Mouse (Mus musculus) cerebellum, adult 9-11 months (tissue): ENCODE data around the gene Polh.

ENCODE experiments used
- DNase-seq: peaks from one replicate; pipeline ENCODE4 v3.0.0; 2022

The Polh gene

DNA sequence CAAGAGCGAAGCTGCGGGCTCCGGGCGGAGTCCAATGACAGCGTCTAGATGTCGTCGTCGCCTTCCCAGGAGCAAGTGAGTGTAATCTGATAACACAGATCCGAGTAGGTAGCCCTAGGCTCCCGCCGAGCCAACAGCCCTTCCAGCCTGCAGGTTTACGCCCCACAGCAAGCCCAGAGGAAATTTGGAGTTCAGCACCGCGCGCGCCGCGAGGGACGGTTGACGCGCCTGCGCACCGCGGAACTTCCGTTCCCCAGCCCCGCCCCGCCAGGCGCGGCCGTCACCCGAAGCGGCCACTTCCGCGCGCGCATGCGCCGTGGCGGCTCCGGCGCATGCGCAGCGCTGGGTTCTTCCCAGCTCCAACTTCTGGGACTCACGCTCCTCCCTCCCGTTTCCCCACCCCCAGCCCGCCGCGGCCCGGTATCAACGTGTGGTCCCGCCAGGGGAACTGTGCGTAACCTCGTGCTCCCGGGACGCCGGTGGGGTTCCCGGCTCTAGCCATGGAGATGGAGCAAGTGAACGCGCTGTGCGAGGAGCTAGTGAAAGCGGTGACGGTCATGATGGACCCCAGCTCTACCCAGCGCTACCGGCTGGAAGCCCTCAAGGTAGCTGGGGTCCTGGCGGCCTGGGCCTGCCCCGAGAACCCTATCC is at the start of gene Polh, which contains the start of gene Xpo5:
Gene Polh (minus strand): TSS at position 225 of the 651 bp plus-strand sequence.
Gene Xpo5 (plus strand): TSS at position 362 of the 651 bp plus-strand sequence.
- DNase-seq = peak; percentile 94

DNA sequence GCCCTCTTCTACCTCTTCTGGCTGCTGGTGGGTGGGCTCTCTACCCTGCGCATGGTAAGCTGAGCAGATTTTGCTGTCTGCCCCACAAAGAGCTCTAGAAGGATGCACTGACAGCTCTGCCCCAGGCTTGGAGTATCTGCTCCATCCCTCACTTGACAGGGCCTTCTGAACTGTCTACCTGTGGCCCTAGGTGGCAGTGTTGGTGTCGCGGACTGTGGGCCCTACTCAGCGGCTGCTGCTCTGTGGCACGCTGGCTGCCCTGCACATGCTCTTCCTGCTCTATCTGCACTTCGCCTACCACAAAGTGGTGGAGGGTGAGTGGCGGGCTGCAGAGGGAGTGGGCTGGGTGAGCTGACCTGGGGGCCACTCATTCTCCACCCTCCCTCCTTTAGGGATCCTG is 48.7 kb upstream of the Polh start:
- DNase-seq = no peak

- no peak for DNase-seq
Observed at GRCm38 (mm10) chr17:46248189-46248522, 45.7 kb upstream of the Polh start.

- peak; percentile 96 for DNase-seq
Observed at GRCm38 (mm10) chr17:46247512-46248188, 45.2 kb upstream of the Polh start, which contains the start of the genes Polr1c and Yipf3. Gene Polr1c (minus strand): TSS chr17:46248054. Gene Yipf3 (plus strand): TSS chr17:46248080.

DNA sequence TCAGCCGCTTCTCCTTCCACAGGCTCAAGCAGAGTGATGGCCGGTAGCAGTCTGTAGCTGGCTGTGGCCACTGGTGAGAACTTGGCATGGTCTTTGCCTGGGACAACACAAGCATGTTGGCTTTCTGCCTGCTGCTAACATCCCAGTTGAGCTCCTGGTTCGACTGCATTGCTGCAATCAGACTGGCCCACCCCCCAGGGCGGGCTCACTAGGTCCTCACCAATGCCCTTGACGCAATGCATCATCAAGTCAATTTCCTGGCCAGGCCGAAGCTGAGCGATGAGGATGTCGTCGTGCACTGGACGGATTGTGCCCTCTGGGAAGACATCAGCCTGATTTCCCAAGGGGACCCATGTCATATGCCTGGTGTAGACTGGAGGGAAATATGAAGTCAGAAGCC is 42.1 kb upstream of the Polh start:
- peak; percentile 41 for DNase-seq

DNA sequence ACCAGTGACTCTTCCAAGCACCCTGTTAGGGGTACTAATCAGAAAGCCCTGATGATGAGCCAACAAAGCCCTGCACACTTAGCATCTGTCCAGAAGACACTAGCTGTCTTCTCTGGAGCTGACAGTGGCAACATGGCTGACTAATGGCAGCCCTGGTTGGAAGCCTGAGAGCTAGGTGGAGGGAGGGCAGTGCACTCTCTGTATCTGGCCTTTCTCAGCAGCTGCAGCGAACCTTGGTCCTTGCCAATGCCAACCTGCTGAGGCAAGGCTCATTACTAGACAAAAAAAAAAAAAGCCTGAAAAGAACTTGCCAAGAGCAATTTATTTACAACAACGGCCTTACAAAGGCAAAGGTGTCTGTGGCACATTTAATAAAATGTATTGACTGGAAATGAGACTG is 41.2 kb upstream of the Polh start:
- no peak for DNase-seq

- no peak for DNase-seq
Observed at GRCm38 (mm10) chr17:46242993-46243392, 40.5 kb upstream of the Polh start.

GRCm38 (mm10) chr17:46242274-46242673 is 39.8 kb upstream of the Polh start:
- DNase-seq = no peak

GRCm38 (mm10) chr17:46241471-46241870 is 39.0 kb upstream of the Polh start:
- no peak for DNase-seq

- DNase-seq = no peak
Observed at GRCm38 (mm10) chr17:46239516-46240114, 37.2 kb upstream of the Polh start.

DNA sequence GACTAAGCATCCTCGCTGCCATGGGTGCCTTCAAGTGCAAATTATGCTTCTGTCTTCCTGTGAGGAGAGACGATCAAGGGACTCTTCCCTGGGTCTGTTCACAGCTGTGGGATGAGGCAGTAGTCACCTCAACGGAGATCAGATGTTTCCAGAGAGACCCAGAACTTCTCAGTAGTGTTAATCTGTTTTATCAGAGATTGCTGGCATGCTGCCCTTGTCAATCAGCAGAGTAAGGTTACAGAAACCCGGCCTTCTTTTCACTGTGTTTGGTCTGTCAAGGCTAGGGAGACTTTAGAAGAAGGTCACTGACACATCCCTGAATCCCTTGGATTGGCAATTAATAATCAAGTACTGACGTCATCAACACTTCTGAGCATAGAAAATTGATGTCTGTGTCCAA is 35.0 kb upstream of the Polh start:
- DNase-seq = no peak

DNA sequence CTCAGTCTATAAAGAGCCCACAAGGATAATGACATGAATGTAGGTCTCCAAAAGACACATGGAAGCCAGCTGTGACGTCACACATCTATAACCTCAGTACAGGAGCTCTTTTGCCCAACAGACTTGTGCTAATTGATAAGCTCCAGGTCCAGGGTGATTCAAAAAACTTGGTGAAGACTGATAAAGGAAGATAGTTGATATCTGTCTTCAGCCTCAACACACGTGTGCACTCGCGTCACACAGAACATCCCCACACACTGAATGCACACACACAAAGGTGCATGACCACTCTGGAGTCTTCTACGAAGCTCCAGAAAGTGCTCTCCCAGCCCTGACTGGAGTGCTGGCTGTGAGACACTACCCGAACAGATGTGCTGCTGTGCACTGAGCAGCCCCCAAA is 34.6 kb upstream of the Polh start:
- DNase-seq = no peak

DNA sequence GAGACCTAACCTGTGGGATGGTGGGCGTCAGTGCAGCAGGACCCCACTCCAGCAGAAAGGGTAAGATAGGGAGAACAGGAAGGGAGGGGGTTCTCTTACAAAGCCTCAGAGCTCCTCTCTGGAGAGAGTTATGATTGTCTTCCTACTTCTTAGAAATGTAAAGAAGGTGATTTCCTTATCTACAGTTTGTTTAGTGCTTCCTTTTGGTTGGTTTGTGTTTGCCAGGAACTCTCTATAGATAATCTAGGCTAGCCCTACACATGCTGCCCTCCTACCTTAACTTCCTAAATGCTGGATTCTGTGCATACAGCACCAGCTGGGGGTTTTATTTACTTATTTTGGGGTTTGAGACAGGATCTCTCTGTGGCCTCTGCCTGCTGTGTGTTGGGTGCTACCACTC is 33.6 kb upstream of the Polh start:
- no peak for DNase-seq

GRCm38 (mm10) chr17:46227576-46227975 is 25.1 kb upstream of the Polh start:
- DNase-seq = no peak

DNA sequence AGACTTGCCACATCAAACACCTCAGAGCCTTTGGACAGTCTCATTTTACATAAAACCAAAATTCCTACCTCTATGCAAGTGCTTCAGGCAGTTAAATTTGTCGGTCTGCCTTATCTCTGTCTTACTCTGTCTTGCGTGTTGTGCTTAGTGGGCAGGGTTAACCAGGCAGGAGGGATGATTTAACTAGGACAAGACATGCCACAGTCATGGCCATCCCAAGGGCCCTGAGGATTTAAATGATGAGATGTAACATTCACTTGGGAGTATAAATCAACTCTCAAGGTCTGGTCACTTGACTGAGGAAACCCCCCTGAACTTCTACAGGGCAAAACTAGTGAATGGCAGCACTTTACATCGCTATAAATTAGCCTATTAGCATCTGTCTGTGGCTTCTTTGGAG is 19.2 kb upstream of the Polh start:
- DNase-seq = no peak

DNA sequence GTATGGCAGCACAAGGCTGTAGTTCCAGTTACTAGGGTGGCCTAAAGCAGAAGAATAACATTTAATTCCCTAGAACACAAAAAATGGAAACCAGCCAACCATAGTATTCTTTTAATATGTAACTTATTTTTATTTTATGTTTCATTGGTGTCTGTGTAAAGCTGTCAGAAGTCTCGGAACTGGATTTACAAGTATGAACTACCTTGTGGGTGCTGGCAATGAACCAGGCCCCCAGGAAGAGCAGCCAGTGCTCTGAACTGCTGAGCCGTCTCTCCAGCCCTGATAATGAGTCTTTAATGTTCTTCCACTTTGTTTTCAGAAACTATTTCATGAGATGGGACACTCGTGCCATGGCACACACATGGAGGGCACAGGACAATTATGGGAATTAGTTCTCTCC is 8.1 kb upstream of the Polh start:
- DNase-seq = no peak

GRCm38 (mm10) chr17:46206676-46207075 is 4.2 kb upstream of the Polh start:
- DNase-seq = no peak

GRCm38 (mm10) chr17:46203078-46203477 is 633 bp upstream of the Polh start:
- no peak for DNase-seq

- DNase-seq = no peak
Observed at GRCm38 (mm10) chr17:46201151-46201550, 1.3 kb downstream of the Polh start.

- DNase-seq = no peak
Observed at GRCm38 (mm10) chr17:46188829-46189228, 13.6 kb downstream of the Polh start.

DNA sequence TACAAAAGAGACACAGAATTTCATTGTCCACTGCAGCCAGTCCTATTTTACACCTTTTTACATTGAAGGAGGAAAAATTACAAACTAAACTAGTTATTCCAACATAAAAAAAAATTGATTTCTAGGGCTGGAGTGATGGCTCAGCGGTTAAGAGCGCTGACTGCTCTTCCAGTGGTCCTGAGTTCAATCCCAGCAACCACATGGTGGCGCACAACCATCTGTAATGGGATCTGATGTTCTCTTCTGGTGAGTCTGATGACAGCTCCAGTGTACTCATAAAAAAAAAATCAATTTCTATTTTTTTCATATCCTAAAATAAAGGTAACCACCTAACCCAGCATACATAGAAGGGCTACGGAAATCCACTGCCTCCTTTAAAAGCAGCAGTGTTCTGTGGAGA is 20.2 kb downstream of the Polh start:
- no peak for DNase-seq

DNA sequence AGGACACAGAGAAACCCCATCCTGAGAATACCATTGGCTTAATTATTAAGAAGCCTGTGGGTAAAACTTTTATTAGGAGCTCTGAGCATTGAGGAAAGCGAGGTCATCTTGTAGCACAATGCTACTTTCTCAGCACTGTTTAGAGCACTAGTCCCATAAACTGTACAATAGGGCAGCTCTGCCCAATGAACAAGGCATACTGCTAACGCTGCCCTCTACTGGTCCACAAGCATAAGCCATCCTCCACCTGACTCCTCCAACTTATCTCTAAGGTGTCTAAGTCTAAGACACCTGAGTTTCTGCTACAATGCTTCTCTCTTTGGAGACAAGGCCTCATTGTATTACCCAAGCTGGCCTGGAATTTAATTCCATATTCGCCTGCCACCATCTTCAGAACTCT is 31.9 kb downstream of the Polh start:
- DNase-seq = no peak

DNA sequence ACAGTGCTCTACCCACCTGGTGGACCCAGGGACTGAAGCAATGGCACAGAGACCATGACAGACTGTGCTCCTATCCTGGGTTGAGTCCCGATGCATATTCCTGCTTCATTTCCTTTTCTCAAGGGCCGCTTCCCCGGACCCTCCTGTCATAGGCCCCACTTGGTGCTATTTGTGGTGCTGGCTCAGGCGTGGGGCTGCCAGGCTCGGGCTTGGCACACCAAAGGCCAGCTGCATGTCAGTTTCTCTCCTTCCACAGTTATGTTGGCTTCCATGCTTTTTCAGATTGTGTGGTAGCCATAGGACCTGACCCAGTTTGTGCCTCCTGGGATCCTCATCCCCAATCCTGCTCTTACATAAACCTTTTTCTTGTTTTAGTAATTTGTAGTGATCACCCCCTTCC is 33.7 kb downstream of the Polh start:
- DNase-seq = no peak

DNA sequence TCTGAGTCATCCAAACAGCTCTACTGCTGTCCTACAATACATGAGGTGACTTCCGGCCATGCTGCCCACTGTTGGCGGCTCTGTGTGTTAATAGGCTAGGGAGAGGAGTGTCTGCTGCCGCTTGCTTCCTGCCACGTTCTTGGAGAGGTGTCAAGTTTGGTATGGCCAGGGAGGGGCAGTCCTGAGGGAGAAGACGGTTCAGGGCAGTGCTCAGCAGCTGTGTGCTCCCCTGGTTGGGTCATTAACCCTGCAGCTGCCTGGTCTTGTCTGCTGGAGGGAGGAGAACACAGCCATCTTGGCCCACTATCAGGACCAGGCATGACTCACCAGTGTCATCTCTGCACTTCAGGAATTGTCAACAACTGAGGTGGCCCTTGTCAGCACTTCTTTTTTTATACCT is 34.1 kb downstream of the Polh start:
- DNase-seq = peak; percentile 33
